Mouse (Mus musculus): Measurements from ENCODE around the gene Agt.

DNA sequence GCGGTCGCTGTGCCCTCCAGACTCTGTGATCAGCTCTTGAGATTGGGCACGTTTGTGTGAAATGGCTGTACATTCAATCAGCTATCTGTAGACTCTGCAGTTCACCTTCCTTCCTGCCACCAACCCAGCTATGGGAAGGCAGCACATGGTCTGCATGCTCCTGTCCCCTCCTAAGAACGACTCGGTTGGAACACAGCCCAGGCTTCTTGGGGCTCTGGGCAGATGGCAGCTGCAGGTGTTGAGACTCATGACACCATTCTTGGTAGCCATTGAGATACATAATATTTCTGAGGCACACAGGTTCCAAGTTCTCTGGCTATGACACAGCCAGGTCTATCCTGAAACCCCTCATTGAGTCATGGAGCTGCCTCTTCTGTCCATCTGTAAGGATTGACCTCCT lies 26.2 kb downstream of the Agt start:
- TF ChIP-seq POLR2A (IDR thresholded peaks at IDR 0.05; ENCODE audit: extremely low read depth, insufficient read depth, low read length) (no peak), CTCF (IDR thresholded peaks at IDR 0.05; ENCODE audit: extremely low read depth, insufficient read depth, low read length) (no peak)

Measured in cortical plate, adult 2 months (tissue).